Mouse (Mus musculus): Measurements from ENCODE around the gene Igfbp6. TPM values are rescaled to one million over a fixed set of nuclear protein-coding genes. Genes with fewer than 3 reads are reported as not detected.

The Igfbp6 gene
- total and polyA plus RNA-seq, 3 experiments: 0.38 TPM; not detected in 2

- DNase-seq (ENCODE audit: extremely low read depth): peak; percentile 54
- TF ChIP-seq MAZ (IDR thresholded peaks at IDR 0.05; ENCODE audit: low read depth, low read length): peak; percentile 75
- 0 out of 2 replicates have a peak, but pooled peaks have one; percentile 11 for TF ChIP-seq MYC (IDR thresholded peaks at IDR 0.05; ENCODE audit: low read depth, low read length)
- TF ChIP-seq ELF1 (IDR thresholded peaks at IDR 0.05; ENCODE audit: low read depth, low read length): 0 out of 2 replicates have a peak, but pooled peaks have one; percentile 10
- TF ChIP-seq CTCF (conservative IDR thresholded peaks at IDR 0.05 in 1 of 2, IDR thresholded peaks at IDR 0.05 in 1 of 2; ENCODE audit: low read depth in 2 of 2, low read length in 2 of 2): peak in 1 of 2 experiments; percentile 40; a peak in 2 of 4 replicates
- no peak for TF ChIP-seq POLR2AphosphoS2 (IDR thresholded peaks at IDR 0.05; ENCODE audit: low read depth, low read length)
- TF ChIP-seq NRF1 (IDR thresholded peaks at IDR 0.05; ENCODE audit: low read depth, low read length): 0 out of 2 replicates have a peak, but pooled peaks have one; percentile 26
- no peak for TF ChIP-seq EP300 (IDR thresholded peaks at IDR 0.05; ENCODE audit: low read length)
- H3K9me3 ChIP-seq (replicated peaks; ENCODE audit: low read length): no peaks in the 10 kb centered on the region
- no peak overlapping the region for H3K27ac ChIP-seq (ENCODE audit: insufficient read depth, low read depth)
- dilution Hi-C loops (cut with MboI; ENCODE audit: extremely low pct_ligation_motif_present, extremely low pct_unique_long_range_greater_than_20kb, low sequenced_read_pairs) (no loop called here), in situ Hi-C loops (cut with MboI; ENCODE audit: low pct_ligation_motif_present, low pct_unique_long_range_greater_than_20kb, low sequenced_read_pairs) (no loop called here)
- H3K4me3 ChIP-seq (replicated peaks in 1 of 3; ENCODE audit: low read depth in 2 of 3, low read length in 2 of 3, poor library complexity in 1 of 3): no peak overlapping the region
- H3K27me3 ChIP-seq (replicated peaks): peaks cover 72% of the 10 kb centered on the region
- no peak overlapping the region for H3K9ac ChIP-seq (ENCODE audit: insufficient read depth, low read depth)
- no peaks in the 10 kb centered on the region for H3K36me3 ChIP-seq (replicated peaks in 1 of 2; ENCODE audit: control insufficient read depth in 1 of 2, insufficient read depth in 1 of 2, low read length in 1 of 2)
- no peaks in the 10 kb centered on the region for H3K79me2 ChIP-seq (replicated peaks; ENCODE audit: control insufficient read depth, extremely low read depth, insufficient read depth, poor library complexity, severe bottlenecking)
- peaks cover 25 to 57% of the 10 kb centered on the region in 2 experiments for H3K4me1 ChIP-seq (ENCODE audit: control insufficient read depth in 1 of 2, insufficient read depth in 2 of 2)
- H3K4me2 ChIP-seq (ENCODE audit: insufficient read depth, low read depth, poor library complexity, severe bottlenecking): peak overlapping the region; percentile 77
Observed at GRCm38 (mm10) chr15:102105764-102106730, 38.1 kb upstream of the Igfbp6 start.

GRCm38 (mm10) chr15:102106754-102107456 is 37.3 kb upstream of the Igfbp6 start:
- H3K4me2 ChIP-seq (ENCODE audit: insufficient read depth, low read depth, poor library complexity, severe bottlenecking): peak overlapping the region; percentile 77
- H3K9me3 ChIP-seq (replicated peaks; ENCODE audit: low read length): no peaks in the 10 kb centered on the region
- peak; percentile 51 for DNase-seq (ENCODE audit: extremely low read depth)
- H3K36me3 ChIP-seq (replicated peaks in 1 of 2; ENCODE audit: control insufficient read depth in 1 of 2, insufficient read depth in 1 of 2, low read length in 1 of 2): no peaks in the 10 kb centered on the region
- dilution Hi-C loops (cut with MboI; ENCODE audit: extremely low pct_ligation_motif_present, extremely low pct_unique_long_range_greater_than_20kb, low sequenced_read_pairs): no loop called here
- H3K79me2 ChIP-seq (replicated peaks; ENCODE audit: control insufficient read depth, extremely low read depth, insufficient read depth, poor library complexity, severe bottlenecking): no peaks in the 10 kb centered on the region
- TF ChIP-seq MXI1 (IDR thresholded peaks at IDR 0.05; ENCODE audit: low read depth, low read length) (peak; percentile 26; the same call in 1 of the 2 replicates), ELF1 (IDR thresholded peaks at IDR 0.05; ENCODE audit: low read depth, low read length) (no peak)
- H3K27me3 ChIP-seq (replicated peaks): peaks cover 63% of the 10 kb centered on the region
- peak overlapping the region; percentile 45 to 75 (median 51) for H3K4me3 ChIP-seq (replicated peaks in 1 of 3; ENCODE audit: low read depth in 2 of 3, low read length in 2 of 3, poor library complexity in 1 of 3)
- peaks cover 19 to 50% of the 10 kb centered on the region in 2 experiments for H3K4me1 ChIP-seq (ENCODE audit: control insufficient read depth in 1 of 2, insufficient read depth in 2 of 2)
- H3K27ac ChIP-seq (ENCODE audit: insufficient read depth, low read depth): no peak overlapping the region
- in situ Hi-C loops (cut with MboI; ENCODE audit: low pct_ligation_motif_present, low pct_unique_long_range_greater_than_20kb, low sequenced_read_pairs): no loop called here
- H3K9ac ChIP-seq (ENCODE audit: insufficient read depth, low read depth): peak overlapping the region; percentile 2; the same call in 1 of the 2 replicates
